Mouse (Mus musculus) liver (tissue): ENCODE results near the gene Rps6kl1.

Source experiments
- DNase-seq: peaks from one replicate; pipeline ENCODE4 v3.0.0-alpha.2; 2020; ENCODE audit warnings: mixed read lengths

Rps6kl1 gene

GRCm38 (mm10) chr12:85151002-85151774 is at the start of gene Rps6kl1:
Rps6kl1 (minus strand) TSS chr12:85151264.
- peak; percentile 70 for DNase-seq

DNA sequence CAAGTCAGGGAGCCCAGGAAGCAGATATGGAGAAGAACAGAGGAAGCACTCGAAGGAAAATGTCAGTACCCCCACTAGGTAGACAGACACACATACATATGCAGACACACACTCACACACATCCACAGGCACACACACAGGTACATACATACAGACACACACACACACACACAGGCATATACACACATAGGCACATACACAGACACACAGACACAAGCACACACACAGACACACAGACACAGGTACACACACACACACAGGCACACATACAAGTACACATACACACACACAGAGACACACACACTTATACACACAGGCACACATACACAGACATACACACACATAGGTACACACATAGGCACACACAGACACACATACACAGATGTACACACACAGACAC is 48.9 kb upstream of the Rps6kl1 start:
- DNase-seq: no peak

GRCm38 (mm10) chr12:85197936-85198335 is 46.9 kb upstream of the Rps6kl1 start:
- no peak for DNase-seq

- no peak for DNase-seq
Measured at GRCm38 (mm10) chr12:85197371-85197770, 46.3 kb upstream of the Rps6kl1 start.

GRCm38 (mm10) chr12:85196191-85196590 is 45.1 kb upstream of the Rps6kl1 start:
- DNase-seq: no peak

DNA sequence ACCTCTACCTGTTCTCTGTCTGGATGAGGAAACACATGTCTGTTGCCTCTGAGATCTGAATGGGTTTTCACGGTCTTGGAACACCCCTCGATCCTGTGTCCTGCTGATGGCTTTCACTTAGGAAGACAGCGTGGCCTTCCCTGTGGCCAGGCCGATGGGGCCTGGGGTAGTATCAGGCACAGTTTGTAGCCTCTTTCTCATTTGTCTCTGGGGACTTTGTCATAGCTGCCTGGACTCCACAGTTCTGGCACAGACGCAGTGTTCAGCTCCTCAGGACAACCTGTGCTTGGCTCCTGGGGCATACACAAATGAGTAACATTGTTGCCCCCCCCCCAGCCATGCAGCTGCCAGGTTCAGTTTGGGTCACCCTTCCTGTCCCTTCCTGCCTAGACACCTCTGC is 44.0 kb upstream of the Rps6kl1 start:
- no peak for DNase-seq

DNA sequence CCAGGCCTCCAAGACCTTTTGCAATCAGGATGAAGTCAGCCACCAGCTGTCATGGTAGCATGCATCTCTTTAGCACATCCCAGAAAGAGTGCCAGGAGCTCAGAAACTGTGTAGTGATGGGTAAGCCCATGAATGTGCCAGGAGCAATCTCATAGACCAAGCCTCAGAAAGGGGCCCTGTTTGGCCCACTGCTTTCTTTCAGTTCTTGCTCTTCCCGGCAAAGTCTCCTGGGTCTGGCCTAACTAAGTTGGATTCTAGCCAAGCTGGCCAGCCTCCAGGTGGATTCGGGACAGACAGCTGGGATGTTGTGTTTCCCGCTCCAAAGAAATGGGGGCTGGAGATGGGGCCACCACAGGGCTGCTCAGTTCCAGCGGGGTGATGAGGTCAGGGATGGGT is 43.6 kb upstream of the Rps6kl1 start:
- DNase-seq: peak; percentile 45

DNA sequence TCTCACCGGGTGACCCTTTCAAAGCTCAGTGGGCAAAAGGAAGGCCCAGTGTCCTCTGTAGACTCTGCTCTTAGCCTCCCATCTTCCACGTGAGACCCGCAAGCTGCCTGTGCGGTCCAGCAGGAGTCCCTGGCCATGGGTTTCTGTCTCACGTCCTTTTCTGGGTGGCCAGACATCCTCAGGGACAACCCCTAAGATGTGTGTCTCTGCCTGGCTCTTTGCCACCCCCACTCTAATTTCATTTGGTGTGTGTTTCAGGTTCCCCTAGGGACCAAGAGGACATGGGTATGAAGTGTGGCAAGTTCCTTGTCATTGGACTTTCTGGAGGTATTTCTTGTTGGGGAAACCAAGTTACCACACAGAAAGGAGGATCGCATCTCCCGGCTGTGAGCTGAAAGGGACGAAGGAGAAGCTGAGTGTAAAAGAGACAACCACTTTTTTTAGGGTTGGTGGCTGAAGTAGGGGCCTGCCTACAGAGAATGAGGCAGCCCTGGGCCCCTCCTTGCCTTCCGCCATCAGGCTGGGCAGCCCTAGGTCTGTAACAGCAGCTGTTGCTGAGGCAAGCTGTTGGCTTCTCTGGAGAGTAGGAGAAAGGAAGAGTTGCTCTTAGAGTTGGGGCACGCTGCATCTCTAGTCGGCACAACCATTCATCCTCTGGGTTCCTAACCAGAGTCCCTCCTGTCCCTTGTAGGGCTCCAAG is 43.0 kb upstream of the Rps6kl1 start:
- no peak for DNase-seq

- no peak for DNase-seq
Measured at GRCm38 (mm10) chr12:85193146-85193545, 42.1 kb upstream of the Rps6kl1 start.

DNA sequence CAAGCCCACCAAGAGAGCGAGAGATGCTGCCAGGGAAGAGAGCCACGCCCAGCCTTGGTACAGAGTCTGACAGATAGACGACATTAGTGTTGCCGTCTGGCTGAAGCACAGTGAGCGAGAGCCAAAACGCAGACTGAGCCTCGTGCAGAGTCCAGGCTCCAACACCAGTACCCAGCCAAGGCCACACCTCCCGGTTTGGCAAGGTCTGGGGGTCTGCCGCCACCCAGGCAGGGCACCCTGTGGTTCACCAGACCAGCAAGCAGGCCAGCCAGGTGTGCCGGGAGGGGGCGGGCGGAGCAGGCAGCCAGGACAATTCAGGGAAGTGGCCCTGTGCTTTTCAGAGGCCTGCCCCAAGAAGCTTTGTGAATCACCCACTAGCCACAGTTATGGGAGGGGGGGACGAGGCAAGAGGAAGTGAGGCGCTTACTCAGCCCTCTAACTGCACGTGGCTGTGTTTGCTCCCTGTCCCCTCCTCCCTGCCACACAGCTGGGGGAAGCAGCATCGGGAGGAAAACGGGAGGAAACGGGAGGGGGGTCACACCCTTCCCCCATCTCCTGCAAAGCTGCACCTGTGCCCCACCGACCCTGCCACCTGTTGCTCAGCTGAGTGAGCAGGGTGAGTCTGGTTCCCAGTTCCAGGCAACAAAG is 41.5 kb upstream of the Rps6kl1 start:
- DNase-seq: peak; percentile 33

GRCm38 (mm10) chr12:85190290-85190689 is 39.2 kb upstream of the Rps6kl1 start:
- no peak for DNase-seq

DNA sequence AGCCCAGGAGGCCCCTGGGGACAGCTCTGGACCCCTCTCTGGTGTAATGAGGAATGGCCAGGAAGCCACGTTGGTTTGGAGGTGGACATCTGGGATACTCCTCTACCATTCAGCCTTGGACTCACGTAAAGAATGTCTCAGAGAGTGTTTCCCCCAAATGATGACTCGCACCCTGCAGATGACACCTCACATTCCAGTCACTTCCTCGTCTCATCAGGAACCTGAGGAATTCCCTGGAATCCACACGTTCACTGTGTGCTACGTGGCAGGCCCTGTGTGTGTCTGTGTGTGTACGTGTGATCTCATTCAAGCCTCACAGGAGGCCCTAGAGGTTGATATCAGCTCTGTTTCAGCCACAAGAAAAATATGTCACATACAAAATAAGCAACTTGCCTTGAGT is 35.3 kb upstream of the Rps6kl1 start:
- no peak for DNase-seq

DNA sequence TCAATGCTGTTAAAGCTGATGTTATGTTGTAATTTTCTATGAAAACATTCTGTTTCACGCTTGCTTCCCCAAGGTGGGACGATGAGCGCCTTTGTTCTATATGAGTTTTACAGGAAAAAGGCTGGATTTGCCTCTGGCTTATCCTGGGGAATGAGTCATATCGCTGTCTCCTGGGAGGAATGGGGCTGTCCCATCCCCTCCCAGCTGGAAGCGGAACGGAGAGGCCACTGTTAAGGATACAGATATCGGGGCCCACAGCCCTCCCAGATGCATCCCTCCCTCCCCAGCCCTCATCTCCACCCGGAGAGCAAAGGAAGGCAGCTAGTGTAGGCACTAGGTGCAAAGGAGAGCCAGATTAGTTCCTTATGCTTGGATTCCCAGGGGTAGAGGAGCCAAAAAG is 34.7 kb upstream of the Rps6kl1 start:
- no peak for DNase-seq

GRCm38 (mm10) chr12:85184118-85184517 is 33.1 kb upstream of the Rps6kl1 start:
- DNase-seq: no peak

GRCm38 (mm10) chr12:85182898-85183297 is 31.8 kb upstream of the Rps6kl1 start:
- DNase-seq: no peak

DNA sequence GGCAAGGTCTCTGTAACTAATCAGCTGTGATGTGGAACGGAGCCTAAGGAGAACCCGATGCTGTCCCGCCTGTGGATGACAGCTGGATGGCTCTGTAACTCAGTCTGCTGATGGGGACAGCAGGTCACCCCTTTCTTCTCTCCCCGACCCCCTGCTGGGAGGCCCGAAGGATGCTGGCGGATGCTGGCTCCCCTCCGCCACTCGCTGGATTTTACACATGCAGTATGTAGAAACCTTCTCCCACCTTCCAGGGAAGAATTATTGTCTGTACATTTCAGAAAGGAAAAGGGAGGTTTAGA is 31.2 kb upstream of the Rps6kl1 start:
- DNase-seq: no peak

- no peak for DNase-seq
Measured at GRCm38 (mm10) chr12:85181475-85182344, 30.6 kb upstream of the Rps6kl1 start.

GRCm38 (mm10) chr12:85178294-85178693 is 27.2 kb upstream of the Rps6kl1 start:
- DNase-seq: no peak

GRCm38 (mm10) chr12:85177740-85178239 is 26.7 kb upstream of the Rps6kl1 start, which contains the start of gene Pgf:
Pgf (minus strand) TSS chr12:85177790.
- DNase-seq: no peak

DNA sequence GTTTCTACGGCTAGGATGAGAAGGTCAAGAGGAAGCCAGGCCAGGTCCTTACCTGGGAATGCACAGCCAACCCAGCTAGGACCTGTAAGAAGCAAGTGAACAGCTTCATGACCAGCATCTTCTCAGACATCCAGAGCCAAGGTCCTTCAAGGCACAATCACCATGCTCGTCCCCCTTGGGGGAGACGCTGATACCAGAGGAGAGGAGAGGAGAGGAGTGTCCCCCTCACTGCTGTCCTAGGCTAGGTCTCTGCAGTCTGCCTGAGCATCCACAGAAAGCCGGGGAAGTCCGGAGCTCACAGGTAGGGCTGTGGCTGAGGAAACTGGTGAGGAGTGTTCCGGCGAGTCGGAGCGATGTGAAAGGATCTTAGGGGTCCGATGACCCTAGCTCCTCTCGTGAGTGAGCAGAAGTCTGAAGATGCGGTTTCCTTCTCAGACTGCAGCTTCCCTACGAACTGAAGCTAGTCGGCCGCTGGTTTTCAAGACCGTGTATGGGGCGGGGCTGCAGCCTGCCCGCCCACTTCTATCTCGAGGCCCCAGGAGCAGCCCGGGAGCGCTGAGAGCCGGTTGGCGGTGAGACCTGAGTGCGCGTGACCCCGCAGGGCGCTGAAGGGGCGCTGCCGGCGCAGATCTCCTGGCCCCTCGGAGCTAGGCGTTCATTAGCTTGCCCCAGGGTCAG is 25.9 kb upstream of the Rps6kl1 start:
- peak; percentile 68 for DNase-seq

- DNase-seq: peak; percentile 68
Measured at GRCm38 (mm10) chr12:85175926-85176845, 25.1 kb upstream of the Rps6kl1 start.
